Mouse (Mus musculus) liver, adult 2 months (tissue): ENCODE measurements around the gene Gm49450.

ENCODE experiments used
- CTCF ChIP-seq: fragments of 200-500 bp; IDR thresholded peaks from 2 replicates; pipeline ENCODE4 v1.5.1; 2011; ENCODE audit warnings: low read depth, low read length, control low read depth
- POLR2A ChIP-seq: fragments of 200-500 bp; IDR thresholded peaks from 2 replicates; pipeline ENCODE4 v1.6.1; 2011; ENCODE audit warnings: low read length, control low read depth; ENCODE audit not compliant: insufficient read depth; ENCODE audit errors: extremely low read depth

- TF ChIP-seq CTCF (no peak), POLR2A (no peak)
Measured at GRCm38 (mm10) chr15:98996840-98997239, 43.5 kb upstream of the Gm49450 start.
